Mouse (Mus musculus): ENCODE data around the gene Gm36210. TPM values are rescaled to one million over a fixed set of nuclear protein-coding genes. Genes with fewer than 3 reads are reported as not detected.
A peak's percentile ranks its signal among the peaks of the same experiment; 100 is the strongest.

Gene Gm36210
- polyA plus RNA-seq, 2 experiments: 0.02 TPM; not detected in 1

DNA sequence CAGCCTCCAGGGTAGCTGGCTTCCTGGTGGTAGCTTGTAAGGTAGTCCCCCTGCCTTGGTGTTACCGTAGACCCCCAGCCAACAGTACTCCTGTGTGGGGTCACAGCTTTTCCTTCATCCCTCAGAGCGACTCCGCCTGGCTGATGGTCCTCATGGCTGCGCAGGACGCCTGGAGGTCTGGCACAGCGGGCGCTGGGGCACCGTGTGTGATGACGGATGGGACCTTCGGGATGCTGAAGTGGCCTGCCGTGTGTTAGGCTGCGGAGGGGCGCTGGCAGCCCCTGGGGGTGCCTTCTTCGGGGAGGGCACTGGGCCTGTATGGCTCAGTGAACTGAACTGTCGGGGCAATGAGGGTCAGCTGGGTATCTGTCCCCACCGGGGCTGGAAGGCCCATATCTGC is 20.5 kb upstream of the Gm36210 start:
- ATAC-seq (ENCODE audit: insufficient read depth): no peak
- Histone ChIP-seq H3K9ac (replicated peaks) (no peak overlapping the region), H3K27me3 (ENCODE audit: control insufficient read depth, insufficient read depth, low read length) (peaks cover 22% of the 10 kb centered on the region), H3K4me2 (ENCODE audit: low read depth) (no peak overlapping the region), H3K4me1 (replicated peaks; ENCODE audit: control insufficient read depth in 2 of 2, insufficient read depth in 2 of 2, low read length in 1 of 2) (no peaks in the 10 kb centered on the region; a peak in 1 of 4 replicates), H3K36me3 (replicated peaks; ENCODE audit: control insufficient read depth, insufficient read depth, low read depth) (no peaks in the 10 kb centered on the region), H3K4me3 (ENCODE audit: insufficient read depth in 1 of 2, low read depth in 2 of 2, low read length in 2 of 2) (no peak overlapping the region), H3K9me3 (ENCODE audit: control insufficient read depth, low read length) (no peaks in the 10 kb centered on the region), H3K27ac (no peak overlapping the region)
- WGBS (ENCODE audit: insufficient replicate concordance): 66% methylated on average over 16 of the region's 16 CpGs
- no peak for TF ChIP-seq EP300 (IDR thresholded peaks at IDR 0.05; ENCODE audit: low read depth)
- no peak for TF ChIP-seq CTCF (IDR thresholded peaks at IDR 0.05; ENCODE audit: low read depth)
- DNase-seq (ENCODE audit: low read depth in 3 of 3, low spot score in 3 of 3): no peak

DNA sequence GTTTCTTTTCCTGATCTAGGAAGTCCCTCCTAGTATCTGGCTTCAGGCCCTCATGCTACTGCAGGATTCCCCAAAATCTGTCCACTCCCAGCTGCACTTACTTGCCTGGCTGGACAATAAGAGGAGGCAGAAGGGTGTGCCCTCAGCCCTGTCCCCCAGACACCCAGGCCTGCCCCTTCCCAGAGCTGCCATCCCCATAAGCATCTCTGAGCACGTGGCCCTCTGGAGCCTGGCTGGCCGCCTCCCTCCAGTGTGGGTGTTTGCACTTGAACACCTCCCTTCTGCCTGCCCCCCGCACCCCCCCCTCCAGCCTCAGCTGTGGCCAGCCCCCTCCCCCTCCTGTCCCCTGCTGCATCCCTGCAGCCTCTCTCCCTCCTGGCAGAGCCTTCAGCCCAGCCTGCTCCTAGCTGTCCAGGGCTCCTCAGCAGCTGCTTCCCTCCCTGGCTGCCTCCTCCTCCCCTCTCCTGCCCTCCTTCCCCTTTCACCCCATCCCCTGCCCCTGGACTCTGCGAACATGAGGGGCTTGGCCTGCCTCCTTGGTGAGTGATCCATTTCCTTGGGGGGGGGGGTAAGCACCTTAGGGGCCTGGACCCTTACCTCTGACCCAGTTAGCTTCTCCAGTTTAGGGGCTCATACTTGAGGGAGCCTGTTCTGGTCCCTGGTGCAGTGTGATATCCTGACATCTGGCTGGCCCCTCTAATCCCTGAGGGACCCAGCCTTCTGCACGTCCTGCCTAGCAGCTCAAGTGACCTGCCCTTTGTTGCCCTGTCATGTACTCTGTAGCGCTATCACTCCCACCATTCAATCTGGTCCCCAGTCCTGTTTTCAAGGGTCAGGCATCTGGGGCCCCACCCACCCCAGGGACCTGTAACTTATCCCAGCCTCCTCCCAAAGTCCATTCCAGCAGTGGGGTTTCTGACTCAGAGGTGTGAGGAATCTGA is 19.4 kb upstream of the Gm36210 start, which contains the start of gene Ssc5d:
Gene Ssc5d (plus strand): TSS at position 345 of the 941 bp plus-strand sequence.
- Histone ChIP-seq H3K27me3 (ENCODE audit: control insufficient read depth, insufficient read depth, low read length) (peaks cover 22% of the 10 kb centered on the region), H3K4me2 (ENCODE audit: low read depth) (no peak within 1 kb of the TSS), H3K4me3 (ENCODE audit: insufficient read depth in 1 of 2, low read depth in 2 of 2, low read length in 2 of 2) (no peak within 1 kb of the TSS), H3K36me3 (replicated peaks; ENCODE audit: control insufficient read depth, insufficient read depth, low read depth) (no peaks in the 10 kb centered on the region), H3K9me3 (ENCODE audit: control insufficient read depth, low read length) (no peaks in the 10 kb centered on the region), H3K27ac (no peak within 1 kb of the TSS), H3K4me1 (replicated peaks; ENCODE audit: control insufficient read depth in 2 of 2, insufficient read depth in 2 of 2, low read length in 1 of 2) (no peaks in the 10 kb centered on the region; a peak in 1 of 4 replicates), H3K9ac (replicated peaks) (no peak within 1 kb of the TSS)
- ATAC-seq (ENCODE audit: insufficient read depth): no peak
- DNase-seq (ENCODE audit: low read depth in 3 of 3, low spot score in 3 of 3): no peak
- WGBS (ENCODE audit: insufficient replicate concordance): 26% methylated on average over 6 of the region's 6 CpGs
- no peak for TF ChIP-seq CTCF (IDR thresholded peaks at IDR 0.05; ENCODE audit: low read depth)
- TF ChIP-seq EP300 (IDR thresholded peaks at IDR 0.05; ENCODE audit: low read depth): no peak

DNA sequence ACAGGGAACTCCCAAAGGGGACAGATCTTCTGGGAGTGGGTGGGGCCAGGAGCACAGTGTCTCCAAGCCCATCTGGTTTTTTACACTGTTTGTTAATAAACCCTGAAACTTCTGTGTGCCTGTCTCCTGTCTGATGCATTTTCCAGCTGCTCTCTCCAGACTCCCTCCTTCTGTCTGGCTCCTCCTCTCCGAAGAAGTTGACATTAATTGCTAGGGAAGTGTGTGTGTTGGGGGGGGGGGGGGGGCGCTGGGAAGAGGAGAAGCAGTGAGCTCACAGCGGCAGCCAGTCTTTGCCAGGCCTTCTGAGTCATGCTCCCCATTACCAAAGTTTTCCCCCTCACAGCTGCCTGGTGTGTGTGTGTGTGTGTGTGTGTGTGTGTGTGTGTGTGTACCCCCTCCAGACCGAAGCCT is 18.6 kb upstream of the Gm36210 start:
- Histone ChIP-seq H3K4me3 (ENCODE audit: insufficient read depth in 1 of 2, low read depth in 2 of 2, low read length in 2 of 2) (no peak overlapping the region), H3K9me3 (ENCODE audit: control insufficient read depth, low read length) (no peaks in the 10 kb centered on the region), H3K27ac (no peak overlapping the region), H3K4me2 (ENCODE audit: low read depth) (no peak overlapping the region), H3K36me3 (replicated peaks; ENCODE audit: control insufficient read depth, insufficient read depth, low read depth) (peaks cover 5% of the 10 kb centered on the region), H3K4me1 (replicated peaks; ENCODE audit: control insufficient read depth in 2 of 2, insufficient read depth in 2 of 2, low read length in 1 of 2) (no peaks in the 10 kb centered on the region; a peak in 1 of 4 replicates), H3K9ac (replicated peaks) (no peak overlapping the region), H3K27me3 (ENCODE audit: control insufficient read depth, insufficient read depth, low read length) (peaks cover 22% of the 10 kb centered on the region)
- 22% methylated on average over 3 of the region's 4 CpGs for WGBS (ENCODE audit: insufficient replicate concordance)
- TF ChIP-seq EP300 (IDR thresholded peaks at IDR 0.05; ENCODE audit: low read depth) (no peak), CTCF (IDR thresholded peaks at IDR 0.05; ENCODE audit: low read depth) (no peak)
- ATAC-seq (ENCODE audit: insufficient read depth) (no peak), DNase-seq (ENCODE audit: low read depth in 3 of 3, low spot score in 3 of 3) (no peak)

DNA sequence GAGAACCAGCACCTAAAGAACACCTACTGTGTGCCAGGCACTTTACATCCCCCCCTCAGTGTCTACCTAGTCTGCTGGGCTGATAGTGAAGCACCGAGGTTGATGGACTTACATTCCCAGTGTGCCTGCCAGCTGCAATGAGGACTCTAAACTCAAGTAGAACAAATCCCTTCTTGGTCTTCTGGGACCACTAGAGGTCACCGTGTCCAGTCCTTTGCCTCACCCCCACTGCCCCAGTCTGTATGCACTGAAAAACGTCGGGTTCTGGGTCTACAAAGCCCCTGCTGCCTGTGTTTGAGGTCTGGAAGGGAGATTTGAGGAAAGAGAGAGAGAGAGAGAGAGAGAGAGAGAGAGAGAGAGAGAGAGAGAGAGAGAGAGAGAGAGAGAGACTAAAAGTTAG is 18.2 kb upstream of the Gm36210 start:
- Histone ChIP-seq H3K36me3 (replicated peaks; ENCODE audit: control insufficient read depth, insufficient read depth, low read depth) (peaks cover 6% of the 10 kb centered on the region), H3K4me3 (ENCODE audit: insufficient read depth in 1 of 2, low read depth in 2 of 2, low read length in 2 of 2) (no peak overlapping the region), H3K9ac (replicated peaks) (no peak overlapping the region), H3K9me3 (ENCODE audit: control insufficient read depth, low read length) (no peaks in the 10 kb centered on the region), H3K27me3 (ENCODE audit: control insufficient read depth, insufficient read depth, low read length) (peaks cover 22% of the 10 kb centered on the region), H3K4me1 (replicated peaks; ENCODE audit: control insufficient read depth in 2 of 2, insufficient read depth in 2 of 2, low read length in 1 of 2) (no peaks in the 10 kb centered on the region; a peak in 1 of 4 replicates), H3K27ac (no peak overlapping the region), H3K4me2 (ENCODE audit: low read depth) (no peak overlapping the region)
- no peak for TF ChIP-seq CTCF (IDR thresholded peaks at IDR 0.05; ENCODE audit: low read depth)
- 1% methylated on average over 4 of the region's 4 CpGs for WGBS (ENCODE audit: insufficient replicate concordance)
- no peak for ATAC-seq (ENCODE audit: insufficient read depth)
- DNase-seq (ENCODE audit: low read depth in 3 of 3, low spot score in 3 of 3): no peak

DNA sequence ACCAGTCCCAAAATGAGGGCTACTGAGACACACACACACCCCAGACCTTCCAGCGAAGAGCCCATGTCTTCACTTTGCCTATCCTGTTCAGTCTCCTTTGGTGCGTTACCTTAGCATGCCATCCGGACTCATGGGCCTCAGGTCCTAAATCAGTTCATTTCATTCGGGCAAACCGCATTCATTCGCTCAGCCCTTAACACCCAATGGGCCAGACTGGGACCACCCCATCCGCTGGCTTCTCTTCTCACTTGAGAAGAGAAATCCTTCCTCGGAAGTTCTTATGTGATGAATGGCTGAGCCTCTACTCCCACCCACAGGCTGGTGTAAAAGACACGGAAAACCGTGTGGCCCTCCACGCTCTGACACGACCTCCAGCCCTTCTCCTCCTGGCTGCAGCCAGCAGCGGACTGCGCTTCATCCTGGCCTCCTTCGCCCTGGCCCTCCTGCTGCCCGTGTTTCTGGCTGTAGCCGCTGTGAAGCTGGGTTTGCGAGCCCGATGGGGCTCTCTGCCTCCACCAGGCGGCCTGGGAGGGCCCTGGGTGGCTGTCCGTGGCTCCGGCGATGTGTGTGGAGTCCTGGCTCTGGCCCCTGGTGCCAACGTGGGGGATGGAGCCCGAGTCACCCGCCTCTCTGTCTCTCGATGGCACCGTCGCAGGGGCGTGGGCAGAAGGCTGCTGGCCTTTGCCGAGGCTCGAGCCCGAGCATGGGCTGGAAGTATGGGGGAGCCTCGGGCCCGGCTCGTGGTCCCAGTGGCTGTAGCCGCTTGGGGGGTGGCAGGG is 17.5 kb upstream of the Gm36210 start:
- Histone ChIP-seq H3K4me3 (ENCODE audit: insufficient read depth in 1 of 2, low read depth in 2 of 2, low read length in 2 of 2) (no peak overlapping the region), H3K9me3 (ENCODE audit: control insufficient read depth, low read length) (no peaks in the 10 kb centered on the region), H3K36me3 (replicated peaks; ENCODE audit: control insufficient read depth, insufficient read depth, low read depth) (peaks cover 11% of the 10 kb centered on the region), H3K27me3 (ENCODE audit: control insufficient read depth, insufficient read depth, low read length) (peaks cover 22% of the 10 kb centered on the region), H3K9ac (replicated peaks) (no peak overlapping the region), H3K4me1 (replicated peaks; ENCODE audit: control insufficient read depth in 2 of 2, insufficient read depth in 2 of 2, low read length in 1 of 2) (no peaks in the 10 kb centered on the region; a peak in 1 of 4 replicates), H3K27ac (no peak overlapping the region), H3K4me2 (ENCODE audit: low read depth) (0 out of 2 replicates have a peak overlapping the region, but pooled peaks have one; percentile 5)
- DNase-seq (ENCODE audit: low read depth in 3 of 3, low spot score in 3 of 3) (no peak), ATAC-seq (ENCODE audit: insufficient read depth) (no peak)
- 6% methylated on average over 37 of the region's 37 CpGs for WGBS (ENCODE audit: insufficient replicate concordance)
- peak; percentile 58 for TF ChIP-seq CTCF (IDR thresholded peaks at IDR 0.05; ENCODE audit: low read depth)
- no peak for TF ChIP-seq EP300 (IDR thresholded peaks at IDR 0.05; ENCODE audit: low read depth)

Data from liver, embryonic 14.5 days (tissue).